Mouse (Mus musculus) megakaryocyte, embryonic 14.5 days (primary cell): ENCODE measurements at regions not wholly inside any gene's neighbourhood (a gene's known extent, or its start where the extent isn't known, plus 50 kb on each side); places are given as distances from the start of the nearest gene placed in this dataset.

ENCODE experiments used
- FLI1 ChIP-seq: IDR thresholded peaks from 2 replicates; pipeline ENCODE4 v1.6.1; 2012; ENCODE audit warnings: low read length, inconsistent platforms, mixed read lengths
- GATA1 ChIP-seq: IDR thresholded peaks from 3 replicates; pipeline ENCODE4 v1.6.1; 2012; ENCODE audit warnings: mixed read lengths, low read length, inconsistent platforms, borderline replicate concordance

- no peak for TF ChIP-seq GATA1
- TF ChIP-seq FLI1: no peak
Observed at GRCm38 (mm10) chr16:20866771-20867170, 132.5 kb upstream of the Thpo start.
